Mouse (Mus musculus) c-Kit-positive CD71-negative TER-119-negative erythroid progenitor cells, embryonic 14.5 days (primary cell): ENCODE data around the gene Cxcr3.
A peak's percentile ranks its signal among the peaks of the same experiment; 100 is the strongest.

Experiments
- DNase-seq: peaks from one replicate; pipeline ENCODE4 v3.0.0-alpha.2; 2013; ENCODE audit warnings: low read depth

The Cxcr3 gene

DNA sequence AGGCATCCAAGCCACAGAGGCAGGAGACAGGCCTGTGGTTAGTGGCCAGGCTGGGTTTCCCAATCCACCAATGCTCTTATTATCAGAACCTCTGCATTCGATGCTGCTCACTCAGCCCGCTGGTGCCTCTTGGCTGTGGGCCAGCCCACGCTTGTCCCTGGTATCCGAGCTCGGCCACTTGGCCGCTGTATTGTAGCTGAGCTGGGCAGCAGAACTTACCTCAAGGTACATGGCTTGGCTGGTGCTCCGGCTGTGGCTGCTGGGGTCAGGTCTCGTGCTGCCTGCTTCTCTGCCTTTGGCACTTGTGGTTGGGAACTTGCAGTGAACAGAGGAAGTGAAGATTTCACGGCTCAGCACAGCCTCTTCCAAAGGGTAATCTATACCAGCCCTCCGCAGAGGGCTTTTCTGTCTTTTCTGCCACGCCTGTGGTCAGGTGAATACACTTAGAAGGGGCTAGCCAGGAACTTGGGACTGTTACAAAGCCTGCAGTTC is at the start of gene Cxcr3:
Gene Cxcr3, minus strand, starts transcription at position 442 of the 492 bp plus-strand sequence.
- peak; percentile 25 for DNase-seq

- DNase-seq, result peak; percentile 39
Observed at GRCm38 (mm10) chrX:101772035-101772434, 38.0 kb upstream of the Cxcr3 start.

DNA sequence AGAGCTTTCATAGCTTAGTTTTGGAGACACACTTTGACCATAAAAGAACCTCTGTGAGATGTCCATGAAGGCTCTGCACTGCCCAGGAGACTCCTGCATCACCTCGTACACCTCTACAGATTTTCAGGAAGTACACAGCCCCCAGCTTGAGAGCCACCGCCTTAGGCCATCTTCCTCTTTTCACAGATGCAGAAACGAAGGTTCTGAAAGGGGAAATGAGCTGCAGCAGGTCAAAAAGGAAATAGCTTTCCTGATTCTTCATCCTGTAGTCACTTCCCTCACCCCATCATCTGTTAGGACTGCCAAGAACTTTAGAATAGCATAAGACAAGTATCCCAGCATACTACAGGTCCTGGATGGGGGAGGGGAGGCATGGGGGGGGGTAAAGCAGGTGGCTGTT is 36.2 kb upstream of the Cxcr3 start:
- peak; percentile 23 for DNase-seq

DNA sequence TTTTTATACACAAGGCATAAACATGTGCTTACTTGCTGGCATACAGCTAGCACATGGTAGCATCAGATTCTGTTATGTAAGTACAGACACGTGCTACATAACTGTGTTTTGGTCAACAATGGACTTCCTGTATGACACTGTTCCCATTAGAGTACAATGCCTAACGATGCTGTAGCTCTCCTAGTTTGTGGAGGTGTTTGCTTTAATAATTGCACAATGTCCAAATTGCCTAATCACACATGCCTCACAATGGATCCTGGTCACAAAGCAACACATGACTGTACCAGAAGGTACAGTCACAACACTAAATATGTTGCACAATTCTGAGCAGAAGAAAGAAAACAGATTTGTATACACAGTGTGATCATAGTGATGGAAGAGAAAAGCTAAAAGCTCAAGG is 35.4 kb upstream of the Cxcr3 start:
- no peak for DNase-seq

DNA sequence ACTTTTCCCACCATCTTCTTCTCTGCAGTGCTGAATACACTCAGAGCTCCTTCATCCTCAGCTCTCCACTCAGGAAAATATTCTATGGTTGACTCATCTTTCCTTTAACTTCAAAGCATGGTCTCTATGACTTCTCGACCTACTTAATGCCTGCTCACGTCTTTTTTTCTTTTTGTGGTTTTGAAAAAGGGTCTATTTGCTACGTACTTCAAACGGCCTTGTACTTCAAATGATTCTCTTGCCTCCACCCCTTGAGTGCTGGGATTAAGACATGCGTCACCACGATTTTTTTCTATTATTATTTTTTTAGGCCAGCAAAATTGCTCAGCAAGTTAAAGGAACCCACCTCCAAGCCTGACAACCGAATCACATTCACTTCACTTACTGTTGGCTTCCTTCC is 33.2 kb upstream of the Cxcr3 start:
- no peak for DNase-seq

DNA sequence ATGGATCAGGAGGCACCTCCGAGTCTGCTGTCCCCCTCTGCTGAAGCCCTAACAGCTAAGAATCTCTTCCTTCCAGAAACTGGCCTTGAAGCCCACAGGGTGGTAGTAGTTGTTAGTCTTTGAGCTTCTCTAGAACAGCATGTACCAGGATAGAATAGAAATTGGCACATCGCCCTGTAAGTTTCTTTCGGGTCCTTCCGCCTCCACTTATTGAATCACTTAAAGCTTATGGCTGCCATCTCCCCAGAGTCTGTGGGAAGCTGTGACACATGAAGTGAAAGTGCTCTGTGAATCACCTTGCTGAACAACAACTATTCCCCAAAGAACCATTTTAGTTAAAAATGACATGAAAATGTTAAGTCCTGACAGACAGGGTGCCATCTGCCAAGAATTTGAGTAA is 31.0 kb upstream of the Cxcr3 start:
- no peak for DNase-seq

GRCm38 (mm10) chrX:101764621-101765020 is 30.6 kb upstream of the Cxcr3 start:
- DNase-seq, result no peak

GRCm38 (mm10) chrX:101754478-101754877 is 20.4 kb upstream of the Cxcr3 start:
- DNase-seq, result no peak

- DNase-seq, result no peak
Observed at GRCm38 (mm10) chrX:101750144-101750543, 16.1 kb upstream of the Cxcr3 start.

DNA sequence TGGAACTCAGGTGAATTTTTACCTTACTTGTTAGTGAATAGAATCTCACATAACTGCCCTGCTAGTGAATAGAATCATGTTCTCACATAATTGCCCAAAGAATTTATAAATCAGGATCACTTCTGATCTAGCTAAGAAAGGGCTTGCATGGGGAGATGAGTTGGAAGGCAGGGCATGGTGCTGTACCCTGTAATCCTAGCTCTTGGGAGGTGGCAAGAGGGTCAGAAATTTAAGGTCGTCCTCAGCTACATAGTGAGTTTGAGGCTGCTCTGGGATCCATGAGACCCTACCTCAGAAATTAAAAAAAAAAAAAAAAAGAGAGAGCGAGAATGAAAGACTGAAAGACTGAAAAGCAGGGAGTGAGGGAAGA is 7.0 kb upstream of the Cxcr3 start:
- DNase-seq, result no peak

- DNase-seq, result no peak
Observed at GRCm38 (mm10) chrX:101740335-101741063, 6.4 kb upstream of the Cxcr3 start.

DNA sequence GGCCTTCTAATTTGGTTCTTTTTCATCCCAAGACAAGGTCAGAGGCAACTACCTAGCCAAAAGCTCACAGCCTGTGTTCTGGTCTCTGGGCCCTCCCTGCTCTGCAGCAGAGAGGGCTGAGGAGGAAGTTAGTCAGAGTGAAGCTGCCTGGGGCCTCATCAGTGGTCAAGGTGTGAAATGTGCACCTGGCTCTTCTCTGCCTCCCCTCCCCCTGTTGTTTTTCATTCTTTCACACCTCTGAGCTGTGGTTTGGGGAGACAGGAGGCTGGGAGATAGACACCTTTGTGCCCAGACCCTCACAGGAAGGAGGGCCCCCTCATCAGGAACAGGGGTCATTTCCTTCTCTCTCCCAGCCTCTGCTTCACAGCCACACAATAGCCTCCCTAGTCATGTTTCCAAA is 3.1 kb upstream of the Cxcr3 start:
- no peak for DNase-seq

GRCm38 (mm10) chrX:101734981-101735380 is 912 bp upstream of the Cxcr3 start:
- no peak for DNase-seq

DNA sequence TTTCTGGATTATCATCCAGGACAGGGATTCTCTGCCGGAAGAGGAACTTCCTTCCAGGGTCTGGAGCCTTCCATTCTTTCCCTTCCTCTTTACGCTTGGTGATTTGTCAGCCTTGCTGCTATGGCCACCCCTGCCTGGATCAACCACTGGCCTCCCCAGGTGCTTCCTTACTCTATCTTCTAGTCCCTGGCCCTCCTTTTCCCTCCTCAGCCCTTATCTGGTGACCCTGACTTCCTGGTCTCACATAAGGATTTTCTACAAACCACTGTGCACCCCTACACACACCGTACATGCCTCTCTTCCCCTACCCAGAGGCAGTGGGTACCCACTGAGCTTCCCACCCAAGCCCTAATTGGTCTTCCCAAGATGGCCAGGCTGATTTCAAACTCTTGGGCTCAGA is 781 bp downstream of the Cxcr3 start:
- DNase-seq, result no peak

GRCm38 (mm10) chrX:101732644-101733043 is 1.4 kb downstream of the Cxcr3 start:
- DNase-seq, result no peak

DNA sequence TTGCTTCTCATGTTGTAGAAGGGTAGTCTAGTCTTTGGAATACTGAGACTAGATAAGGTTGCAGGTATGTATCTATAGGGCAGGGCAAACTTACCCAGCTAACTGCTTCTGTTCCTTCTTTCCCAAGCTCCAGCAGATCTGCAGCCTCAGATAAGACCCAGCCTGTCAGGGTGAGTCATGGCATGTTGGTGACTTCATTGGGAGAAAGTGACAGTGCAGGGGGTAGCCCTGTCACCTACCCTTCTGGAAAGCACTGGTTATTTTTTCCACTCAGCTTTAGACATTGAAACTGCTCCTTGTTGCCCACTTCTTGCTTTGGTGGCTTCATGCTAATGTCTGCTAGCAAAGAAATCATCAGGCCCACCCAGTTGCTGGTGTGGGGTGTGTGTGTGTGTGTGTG is 4.1 kb downstream of the Cxcr3 start:
- DNase-seq, result no peak

DNA sequence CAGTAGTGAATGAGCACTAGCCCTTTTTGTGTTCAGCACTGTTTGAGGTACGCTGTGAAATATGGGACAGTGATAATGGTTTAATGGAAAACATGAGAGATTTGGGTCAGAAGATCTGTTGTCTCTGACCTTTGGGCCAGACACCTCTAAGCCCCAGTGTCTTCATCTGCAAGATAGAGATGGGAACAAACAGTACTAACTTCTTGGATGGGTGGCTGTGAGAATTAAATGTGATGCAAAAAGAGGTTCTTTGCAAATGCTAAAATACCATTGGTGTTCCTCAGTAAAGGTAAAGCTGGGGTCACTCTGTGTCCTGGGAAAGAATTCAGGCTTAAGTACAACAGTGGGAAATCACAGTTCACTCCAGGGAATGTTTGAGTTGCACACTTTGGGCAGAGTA is 13.7 kb downstream of the Cxcr3 start:
- DNase-seq, result no peak

DNA sequence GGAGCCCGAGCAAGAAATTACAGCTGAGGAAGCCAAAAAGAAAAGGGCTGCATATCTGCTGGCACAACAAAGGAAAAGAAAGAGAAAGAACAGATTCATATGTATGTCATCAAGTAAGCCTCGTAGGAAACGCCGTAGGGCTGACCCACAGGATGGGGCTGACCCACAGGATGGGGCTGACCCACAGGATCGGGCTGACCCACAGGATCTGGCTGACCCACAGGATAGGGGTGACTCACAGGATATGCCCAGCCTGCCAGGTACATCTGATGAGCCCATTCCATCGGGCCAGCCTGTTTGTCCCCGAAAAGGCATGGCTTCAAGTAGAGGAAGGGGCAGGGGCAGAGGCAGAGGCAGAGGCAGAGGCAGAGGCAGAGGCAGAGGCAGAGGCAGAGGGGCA is 29.0 kb downstream of the Cxcr3 start:
- DNase-seq, result no peak

DNA sequence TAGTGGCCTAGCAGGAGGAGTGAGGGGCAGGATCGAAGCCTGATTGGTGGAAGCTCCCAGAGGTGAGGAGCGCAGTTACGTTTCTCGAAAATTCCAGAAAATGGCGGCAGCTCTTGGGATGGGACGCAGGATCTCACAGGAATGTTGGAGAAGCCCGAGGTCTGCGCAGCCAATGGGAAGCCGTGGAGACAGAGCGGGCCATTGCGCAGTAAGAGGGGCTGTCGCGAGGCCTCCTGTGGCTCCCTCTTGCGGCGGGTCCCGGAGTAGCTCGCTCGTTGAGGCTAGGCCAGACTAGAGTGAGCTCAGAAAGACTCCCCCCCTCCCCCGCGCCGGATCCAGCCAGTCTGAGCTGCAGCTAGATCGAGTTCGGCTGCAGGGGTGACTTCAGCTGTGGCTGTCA is 35.8 kb downstream of the Cxcr3 start:
- DNase-seq, result no peak

GRCm38 (mm10) chrX:101697537-101697936 is 36.5 kb downstream of the Cxcr3 start:
- DNase-seq, result no peak

GRCm38 (mm10) chrX:101695686-101696085 is 38.4 kb downstream of the Cxcr3 start:
- DNase-seq, result no peak
